Mouse (Mus musculus): ENCODE measurements around the gene Pcif1. TPM values are rescaled to one million over a fixed set of nuclear protein-coding genes. Genes with fewer than 3 reads are reported as not detected.
"Not testable (repeated sequence)": the region's sequence is repeated elsewhere in the genome, so short reads cannot be mapped to it uniquely, and the experiment has no call there.

Pcif1 gene
- polyA plus RNA-seq, 1 experiment from 2014 or later: 76.6 TPM

- no peak overlapping the region for H3K4me3 ChIP-seq (ENCODE audit: low read depth, low read length)
- 40% methylated on average over 9 of the region's 9 CpGs for WGBS
- H3K36me3 ChIP-seq (ENCODE audit: control insufficient read depth, insufficient read depth, low read length): no peaks in the 10 kb centered on the region
- H3K9ac ChIP-seq (ENCODE audit: low read length): no peak overlapping the region
- H3K4me1 ChIP-seq (ENCODE audit: control insufficient read depth, insufficient read depth, low read length): peaks cover 6% of the 10 kb centered on the region; the same call in 1 of the 2 replicates
- H3K9me3 ChIP-seq (ENCODE audit: control insufficient read depth, low read length): no peaks in the 10 kb centered on the region
- H3K27me3 ChIP-seq (ENCODE audit: control insufficient read depth, insufficient read depth, low read length): no peaks in the 10 kb centered on the region
- H3K4me2 ChIP-seq (ENCODE audit: low read depth): no peak overlapping the region
- no peak overlapping the region for H3K27ac ChIP-seq (ENCODE audit: low read depth, low read length)
- ATAC-seq (ENCODE audit: insufficient read depth, low FRiP score, low TSS enrichment) (no peak), DNase-seq (ENCODE audit: low spot score) (peak; percentile 64)
These were observed 16.8 kb upstream of the Pcif1 start for GRCm38 (mm10) chr2:164862179-164862861.

DNA sequence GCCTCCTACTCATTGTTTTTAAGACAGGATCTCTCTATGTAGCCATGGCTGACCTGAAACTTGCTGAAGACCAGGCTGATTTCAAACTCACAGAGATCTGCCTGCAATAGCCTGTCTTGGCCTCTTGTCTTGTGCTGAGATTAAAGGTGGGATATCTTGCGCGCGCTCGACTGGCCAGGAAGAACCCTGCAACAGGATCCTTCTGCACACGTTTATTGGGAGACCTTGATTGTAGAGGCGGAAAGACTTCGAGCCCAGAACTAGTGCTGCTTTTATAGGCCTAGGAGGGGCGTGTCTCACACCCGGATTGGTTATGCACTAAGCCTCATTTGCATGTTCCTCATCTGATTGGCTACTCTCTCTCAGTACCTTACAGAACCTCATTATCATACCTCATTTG, 15.7 kb upstream of the Pcif1 start:
- H3K9me3 ChIP-seq (ENCODE audit: control insufficient read depth, low read length); H3K4me3 ChIP-seq (ENCODE audit: low read depth, low read length); H3K36me3 ChIP-seq (ENCODE audit: control insufficient read depth, insufficient read depth, low read length); H3K4me1 ChIP-seq (ENCODE audit: control insufficient read depth, insufficient read depth, low read length); H3K27ac ChIP-seq (ENCODE audit: low read depth, low read length); H3K27me3 ChIP-seq (ENCODE audit: control insufficient read depth, insufficient read depth, low read length); DNase-seq (ENCODE audit: low spot score); H3K4me2 ChIP-seq (ENCODE audit: low read depth); H3K9ac ChIP-seq (ENCODE audit: low read length); ATAC-seq (ENCODE audit: insufficient read depth, low FRiP score, low TSS enrichment): not testable (repeated sequence)
- 94% methylated on average over 8 of the region's 9 CpGs for WGBS

- Histone ChIP-seq H3K27me3 (ENCODE audit: control insufficient read depth, insufficient read depth, low read length) (no peaks in the 10 kb centered on the region), H3K4me2 (ENCODE audit: low read depth) (no peak overlapping the region), H3K9me3 (ENCODE audit: control insufficient read depth, low read length) (0 out of 2 replicates have a peak, but pooled peaks cover 3% of the 10 kb centered on the region), H3K4me3 (ENCODE audit: low read depth, low read length) (no peak overlapping the region), H3K9ac (ENCODE audit: low read length) (no peak overlapping the region), H3K27ac (ENCODE audit: low read depth, low read length) (no peak overlapping the region), H3K4me1 (ENCODE audit: control insufficient read depth, insufficient read depth, low read length) (no peaks in the 10 kb centered on the region), H3K36me3 (ENCODE audit: control insufficient read depth, insufficient read depth, low read length) (no peaks in the 10 kb centered on the region)
- ATAC-seq (ENCODE audit: insufficient read depth, low FRiP score, low TSS enrichment) (no peak), DNase-seq (ENCODE audit: low spot score) (no peak)
- 79% methylated on average over 4 of the region's 4 CpGs for WGBS
These were observed 14.5 kb upstream of the Pcif1 start for GRCm38 (mm10) chr2:164864593-164864992.

DNA sequence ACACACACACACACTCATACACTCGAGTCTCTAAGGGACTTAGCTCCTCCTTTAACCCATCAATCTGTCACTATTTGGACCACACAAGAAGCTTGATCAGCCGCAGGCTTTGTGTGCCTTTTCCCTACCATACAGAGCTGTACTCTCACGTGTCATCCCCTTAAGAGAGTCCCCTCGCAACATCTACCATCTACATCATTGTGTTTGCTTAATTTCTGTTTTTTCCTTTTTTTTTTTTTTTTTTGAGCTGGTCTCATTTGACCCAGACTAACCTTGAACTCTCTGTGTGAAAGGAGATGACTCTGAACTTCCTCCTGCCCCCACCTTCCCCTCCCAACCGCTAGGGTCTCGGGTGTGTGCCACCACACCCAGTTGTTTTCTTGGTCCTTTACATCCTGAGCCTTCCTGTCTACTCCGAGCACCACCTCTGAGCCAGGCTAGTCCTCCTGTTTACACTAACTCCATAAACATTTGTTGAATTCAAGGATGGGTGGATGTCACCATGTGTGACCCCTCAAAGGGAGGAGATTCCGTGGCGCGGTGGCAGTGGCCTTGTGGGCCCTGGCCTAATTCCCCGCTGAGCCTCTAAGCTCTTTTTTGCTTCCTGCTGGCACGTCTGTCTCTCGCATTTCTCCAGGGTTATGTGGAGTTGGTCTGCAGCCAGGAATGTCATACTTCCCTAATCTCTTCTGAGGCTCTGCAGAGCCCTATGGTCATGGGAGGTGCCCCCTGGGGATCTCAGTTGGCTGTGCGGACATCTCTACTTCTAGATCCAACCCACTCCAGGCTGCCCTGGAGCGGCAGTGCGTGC, 12.2 kb upstream of the Pcif1 start:
- Histone ChIP-seq H3K27me3 (ENCODE audit: control insufficient read depth, insufficient read depth, low read length) (no peaks in the 10 kb centered on the region), H3K9me3 (ENCODE audit: control insufficient read depth, low read length) (0 out of 2 replicates have a peak, but pooled peaks cover 3% of the 10 kb centered on the region), H3K27ac (ENCODE audit: low read depth, low read length) (no peak overlapping the region), H3K9ac (ENCODE audit: low read length) (no peak overlapping the region), H3K36me3 (ENCODE audit: control insufficient read depth, insufficient read depth, low read length) (no peaks in the 10 kb centered on the region), H3K4me2 (ENCODE audit: low read depth) (no peak overlapping the region), H3K4me1 (ENCODE audit: control insufficient read depth, insufficient read depth, low read length) (no peaks in the 10 kb centered on the region), H3K4me3 (ENCODE audit: low read depth, low read length) (no peak overlapping the region)
- WGBS: 62% methylated on average over 16 of the region's 16 CpGs
- ATAC-seq (ENCODE audit: insufficient read depth, low FRiP score, low TSS enrichment): no peak
- no peak for DNase-seq (ENCODE audit: low spot score)

- Histone ChIP-seq H3K4me1 (ENCODE audit: control insufficient read depth, insufficient read depth, low read length) (no peaks in the 10 kb centered on the region), H3K4me3 (ENCODE audit: low read depth, low read length) (no peak overlapping the region), H3K36me3 (ENCODE audit: control insufficient read depth, insufficient read depth, low read length) (no peaks in the 10 kb centered on the region), H3K4me2 (ENCODE audit: low read depth) (no peak overlapping the region), H3K27me3 (ENCODE audit: control insufficient read depth, insufficient read depth, low read length) (no peaks in the 10 kb centered on the region), H3K27ac (ENCODE audit: low read depth, low read length) (no peak overlapping the region), H3K9me3 (ENCODE audit: control insufficient read depth, low read length) (0 out of 2 replicates have a peak, but pooled peaks cover 3% of the 10 kb centered on the region), H3K9ac (ENCODE audit: low read length) (no peak overlapping the region)
- WGBS: 94% methylated on average over 7 of the region's 7 CpGs
- no peak for DNase-seq (ENCODE audit: low spot score)
- no peak for ATAC-seq (ENCODE audit: insufficient read depth, low FRiP score, low TSS enrichment)
These were observed 11.5 kb upstream of the Pcif1 start for GRCm38 (mm10) chr2:164867566-164867965.

- DNase-seq (ENCODE audit: low spot score): no peak
- no peak overlapping the region for H3K4me2 ChIP-seq (ENCODE audit: low read depth)
- no peak overlapping the region for H3K9ac ChIP-seq (ENCODE audit: low read length)
- ATAC-seq (ENCODE audit: insufficient read depth, low FRiP score, low TSS enrichment): no peak
- no peaks in the 10 kb centered on the region for H3K4me1 ChIP-seq (ENCODE audit: control insufficient read depth, insufficient read depth, low read length)
- no peak overlapping the region for H3K27ac ChIP-seq (ENCODE audit: low read depth, low read length)
- no peaks in the 10 kb centered on the region for H3K27me3 ChIP-seq (ENCODE audit: control insufficient read depth, insufficient read depth, low read length)
- no peaks in the 10 kb centered on the region for H3K36me3 ChIP-seq (ENCODE audit: control insufficient read depth, insufficient read depth, low read length)
- H3K9me3 ChIP-seq (ENCODE audit: control insufficient read depth, low read length): 0 out of 2 replicates have a peak, but pooled peaks cover 3% of the 10 kb centered on the region
- WGBS: 66% methylated on average over 7 of the region's 7 CpGs
- no peak overlapping the region for H3K4me3 ChIP-seq (ENCODE audit: low read depth, low read length)
These were observed 10.6 kb upstream of the Pcif1 start for GRCm38 (mm10) chr2:164868491-164868890.

GRCm38 (mm10) chr2:164871602-164872303, 7.4 kb upstream of the Pcif1 start:
- 62% methylated on average over 6 of the region's 6 CpGs for WGBS
- Histone ChIP-seq H3K4me3 (ENCODE audit: low read depth, low read length) (no peak overlapping the region), H3K36me3 (ENCODE audit: control insufficient read depth, insufficient read depth, low read length) (no peaks in the 10 kb centered on the region), H3K27me3 (ENCODE audit: control insufficient read depth, insufficient read depth, low read length) (no peaks in the 10 kb centered on the region), H3K27ac (ENCODE audit: low read depth, low read length) (no peak overlapping the region), H3K9me3 (ENCODE audit: control insufficient read depth, low read length) (0 out of 2 replicates have a peak, but pooled peaks cover 3% of the 10 kb centered on the region), H3K9ac (ENCODE audit: low read length) (no peak overlapping the region), H3K4me2 (ENCODE audit: low read depth) (no peak overlapping the region), H3K4me1 (ENCODE audit: control insufficient read depth, insufficient read depth, low read length) (peaks cover 5% of the 10 kb centered on the region; the same call in 1 of the 2 replicates)
- ATAC-seq (ENCODE audit: insufficient read depth, low FRiP score, low TSS enrichment) (no peak), DNase-seq (ENCODE audit: low spot score) (no peak)

- Histone ChIP-seq H3K9ac (ENCODE audit: low read length) (no peak overlapping the region), H3K4me3 (ENCODE audit: low read depth, low read length) (no peak overlapping the region), H3K9me3 (ENCODE audit: control insufficient read depth, low read length) (no peaks in the 10 kb centered on the region), H3K27ac (ENCODE audit: low read depth, low read length) (no peak overlapping the region), H3K4me1 (ENCODE audit: control insufficient read depth, insufficient read depth, low read length) (peaks cover 9% of the 10 kb centered on the region; the same call in 1 of the 2 replicates), H3K27me3 (ENCODE audit: control insufficient read depth, insufficient read depth, low read length) (no peaks in the 10 kb centered on the region), H3K36me3 (ENCODE audit: control insufficient read depth, insufficient read depth, low read length) (no peaks in the 10 kb centered on the region), H3K4me2 (ENCODE audit: low read depth) (no peak overlapping the region)
- 51% methylated on average over 3 of the region's 3 CpGs for WGBS
- DNase-seq (ENCODE audit: low spot score): no peak
- ATAC-seq (ENCODE audit: insufficient read depth, low FRiP score, low TSS enrichment): no peak
These were observed 5.5 kb upstream of the Pcif1 start for GRCm38 (mm10) chr2:164873621-164874020.

Data from neural tube, embryonic 11.5 days (tissue).